Mouse (Mus musculus): ENCODE results near the gene Lgals8. TPM values are rescaled to one million over a fixed set of nuclear protein-coding genes. Genes with fewer than 3 reads are reported as not detected.

Lgals8 gene
- polyA plus RNA-seq, 1 experiment from 2014 or later, result 18.6 TPM

Other genes starting within 250 kb of the Lgals8 start
- 11.9 and 12.2 TPM in 2 replicates for gene Mtr, start 206.8 kb downstream of the Lgals8 start, polyA plus RNA-seq (2016; fragmentation: Nextera tagmentation; extraction: Ambion mirVana)
- 17.8 and 27.3 TPM in 2 replicates for gene Actn2, start 124.2 kb downstream of the Lgals8 start, polyA plus RNA-seq (2016; fragmentation: Nextera tagmentation; extraction: Ambion mirVana)
- gene Heatr1, start 69.9 kb downstream of the Lgals8 start, polyA plus RNA-seq (2016; fragmentation: Nextera tagmentation; extraction: Ambion mirVana), result 22.2 and 22.9 TPM in 2 replicates
- gene Edaradd, start 55.5 kb upstream of the Lgals8 start, polyA plus RNA-seq (2016; fragmentation: Nextera tagmentation; extraction: Ambion mirVana), result 0.97 and 1.0 TPM in 2 replicates
- 11.9 and 13.8 TPM in 2 replicates for gene Ero1lb, start 100.9 kb upstream of the Lgals8 start, polyA plus RNA-seq (2016; fragmentation: Nextera tagmentation; extraction: Ambion mirVana)